Mouse (Mus musculus) MEL (cell line): ENCODE results near the gene Optn.

ENCODE experiments used
- CTCF ChIP-seq, 3 experiments: IDR thresholded peaks in 2 of 3; conservative IDR thresholded peaks in 1 of 3; 2 replicates each; pipeline ENCODE4 v1.5.1; 2011 to 2012; ENCODE audit warnings: low read length in 3 of 3, low read depth in 2 of 3, mild to moderate bottlenecking in 2 of 3, improper control_type of control experiment in 1 of 3, inconsistent platforms in 1 of 3, mixed read lengths in 1 of 3, moderate library complexity in 1 of 3; ENCODE audit not compliant: control insufficient read depth in 1 of 3, insufficient read depth in 1 of 3, poor library complexity in 1 of 3, severe bottlenecking in 1 of 3
- EP300 ChIP-seq, 2 experiments: IDR thresholded peaks; 2 replicates each; pipeline ENCODE4 v1.6.1; 2011; ENCODE audit warnings: improper control_type of control experiment in 2 of 2, low read length in 2 of 2, low read depth in 1 of 2, mild to moderate bottlenecking in 1 of 2
- MEF2A ChIP-seq: IDR thresholded peaks from 2 replicates; pipeline ENCODE4 v1.6.1; 2014; ENCODE audit warnings: low read depth, mild to moderate bottlenecking, inconsistent platforms, low read length, improper control_type of control experiment; ENCODE audit not compliant: poor library complexity, insufficient replicate concordance, severe bottlenecking; ENCODE audit errors: extremely low read depth
- MYC ChIP-seq: IDR thresholded peaks from 2 replicates; pipeline ENCODE4 v1.6.1; 2011; ENCODE audit warnings: low read depth, mild to moderate bottlenecking, low read length, improper control_type of control experiment, moderate library complexity
- TCF12 ChIP-seq: IDR thresholded peaks from 2 replicates; pipeline ENCODE4 v1.6.1; 2014; ENCODE audit warnings: low read depth, mild to moderate bottlenecking, inconsistent platforms, low read length, improper control_type of control experiment, moderate library complexity

GRCm38 (mm10) chr2:5077937-5078336 is 14.1 kb upstream of the Optn start:
- peak; percentile 36; the same call in 1 of the 2 replicates for TF ChIP-seq MYC
- no peak for TF ChIP-seq MEF2A
- TF ChIP-seq TCF12, result peak; percentile 98
- peak; percentile 99 for TF ChIP-seq EP300 (IDR thresholded peaks at IDR 0.05; ENCODE audit: low read depth in 1 of 2, low read length in 2 of 2)
- TF ChIP-seq CTCF (IDR thresholded peaks at IDR 0.05 in 2 of 3, conservative IDR thresholded peaks at IDR 0.05 in 1 of 3; ENCODE audit: control insufficient read depth in 1 of 3, insufficient read depth in 1 of 3, low read depth in 2 of 3, low read length in 3 of 3, poor library complexity in 1 of 3, severe bottlenecking in 1 of 3), result no peak
